Mouse (Mus musculus) splenic B cell, adult 2 months (primary cell): Measurements from ENCODE around the gene Acaa1a.

Experiments
- DNase-seq: peaks from one replicate; pipeline ENCODE4 v3.0.0-alpha.2; 2011; ENCODE audit warnings: low read depth, low spot score
- H3K27me3 ChIP-seq: 2 replicates; pipeline ENCODE4 v1.6.1; 2012; ENCODE audit warnings: mild to moderate bottlenecking, low read length, moderate library complexity, mixed read lengths; ENCODE audit not compliant: control insufficient read depth, poor library complexity, insufficient read depth, severe bottlenecking
- H3K36me3 ChIP-seq: 2 replicates; pipeline ENCODE4 v1.6.1; 2012; ENCODE audit warnings: mild to moderate bottlenecking, low read length, moderate library complexity, mixed read lengths; ENCODE audit not compliant: control insufficient read depth, poor library complexity, insufficient read depth, severe bottlenecking

The Acaa1a gene

GRCm38 (mm10) chr9:119339558-119340211 lies at the start of gene Acaa1a:
Gene Acaa1a, plus strand, starts transcription at chr9:119339676.
- no peaks in the 10 kb centered on the region for H3K27me3 ChIP-seq
- H3K36me3 ChIP-seq = no peaks in the 10 kb centered on the region; the same call in none of the 2 replicates
- peak; percentile 75 for DNase-seq

DNA sequence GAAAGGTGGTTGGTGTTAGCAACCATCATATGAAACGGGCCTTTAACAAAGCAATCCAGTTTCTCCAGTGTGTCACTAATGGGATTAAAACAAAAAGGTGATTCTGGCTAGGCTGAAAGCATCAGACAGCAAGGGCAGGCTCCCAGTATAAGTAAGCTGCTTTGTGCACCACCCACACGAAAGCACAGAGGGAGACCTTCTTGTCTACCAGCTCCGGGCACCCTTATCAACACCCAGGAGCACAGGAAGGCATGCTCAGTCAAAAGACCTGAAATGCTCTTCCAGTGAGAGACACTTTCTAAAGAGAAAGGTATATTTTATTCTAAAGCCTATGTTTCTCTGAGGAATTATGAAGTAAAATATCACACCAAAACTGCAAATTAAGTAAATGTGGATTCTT lies 48.7 kb upstream of the Acaa1a start:
- Histone ChIP-seq H3K36me3 (0 out of 2 replicates have a peak, but pooled peaks cover 2% of the 10 kb centered on the region), H3K27me3 (no peaks in the 10 kb centered on the region)
- DNase-seq = no peak

GRCm38 (mm10) chr9:119297696-119298095 lies 41.8 kb upstream of the Acaa1a start:
- Histone ChIP-seq H3K27me3 (no peaks in the 10 kb centered on the region), H3K36me3 (0 out of 2 replicates have a peak, but pooled peaks cover 3% of the 10 kb centered on the region)
- DNase-seq = no peak

- Histone ChIP-seq H3K36me3 (0 out of 2 replicates have a peak, but pooled peaks cover 3% of the 10 kb centered on the region), H3K27me3 (no peaks in the 10 kb centered on the region)
- no peak for DNase-seq
Observed at GRCm38 (mm10) chr9:119298563-119298962, 40.9 kb upstream of the Acaa1a start.

DNA sequence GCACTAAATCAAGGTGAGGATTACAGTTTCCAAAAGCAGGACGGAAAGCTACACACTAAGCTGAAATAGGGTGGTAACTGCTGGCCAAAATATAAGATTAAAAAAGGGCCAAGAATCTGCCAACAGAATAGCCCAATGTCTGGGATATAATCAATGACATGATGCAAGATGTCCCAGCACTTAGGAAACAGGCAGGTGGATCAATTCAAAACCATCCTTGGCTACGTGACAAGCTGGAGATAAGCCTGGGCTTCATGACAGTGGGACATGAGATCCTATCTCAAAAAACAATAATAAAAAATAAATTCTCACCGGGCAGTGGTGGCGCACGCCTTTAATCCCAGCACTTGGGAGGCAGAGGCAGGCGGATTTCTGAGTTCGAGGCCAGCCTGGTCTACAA lies 33.6 kb upstream of the Acaa1a start:
- H3K36me3 ChIP-seq = peaks cover 6% of the 10 kb centered on the region; the same call in 1 of the 2 replicates
- DNase-seq = no peak
- no peaks in the 10 kb centered on the region for H3K27me3 ChIP-seq

DNA sequence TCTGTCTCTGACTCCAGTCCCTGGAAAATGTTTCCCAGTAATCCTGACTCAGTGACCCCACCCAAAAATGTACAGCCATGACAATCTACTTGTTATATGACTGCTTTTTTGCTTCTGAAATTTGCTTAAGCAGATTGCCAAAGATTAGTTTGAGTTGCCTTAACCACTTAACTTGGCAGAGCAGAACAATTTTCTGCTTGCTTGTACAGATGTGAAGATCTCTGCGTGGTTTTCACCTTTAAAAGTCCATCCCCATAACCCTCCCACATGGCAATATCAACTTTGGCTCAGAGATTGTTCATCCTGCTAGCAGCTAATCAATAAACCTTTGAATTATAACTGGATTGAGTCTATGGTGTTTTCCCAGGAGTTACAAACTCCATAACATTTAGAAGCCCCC lies 30.4 kb upstream of the Acaa1a start:
- no peak for DNase-seq
- Histone ChIP-seq H3K27me3 (no peaks in the 10 kb centered on the region), H3K36me3 (0 out of 2 replicates have a peak, but pooled peaks cover 1% of the 10 kb centered on the region)

GRCm38 (mm10) chr9:119313096-119313495 lies 26.4 kb upstream of the Acaa1a start:
- H3K36me3 ChIP-seq = no peaks in the 10 kb centered on the region
- DNase-seq = no peak
- H3K27me3 ChIP-seq = no peaks in the 10 kb centered on the region

- H3K36me3 ChIP-seq = no peaks in the 10 kb centered on the region
- no peak for DNase-seq
- no peaks in the 10 kb centered on the region for H3K27me3 ChIP-seq
Observed at GRCm38 (mm10) chr9:119318891-119319290, 20.6 kb upstream of the Acaa1a start.

DNA sequence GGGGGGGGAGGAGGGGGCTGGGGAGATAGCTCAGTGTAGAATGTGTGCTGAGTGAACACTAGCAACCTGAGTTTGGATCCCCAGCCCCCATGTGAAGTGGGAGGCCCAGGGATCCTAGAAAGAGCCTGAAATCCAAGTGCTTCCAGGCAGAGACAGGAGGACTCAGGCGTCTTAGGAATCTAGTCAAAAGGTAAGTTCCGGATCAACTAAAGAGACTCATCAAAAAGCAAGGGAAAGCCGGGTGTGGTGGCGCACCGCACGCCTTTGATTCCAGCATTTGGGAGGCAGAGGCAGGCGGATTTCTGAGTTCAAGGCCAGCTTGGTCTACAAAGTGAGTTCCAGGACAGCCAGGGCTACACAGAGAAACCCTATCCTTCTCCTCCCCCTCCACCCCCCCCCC lies 19.0 kb upstream of the Acaa1a start:
- no peaks in the 10 kb centered on the region for H3K36me3 ChIP-seq
- no peaks in the 10 kb centered on the region for H3K27me3 ChIP-seq
- no peak for DNase-seq

DNA sequence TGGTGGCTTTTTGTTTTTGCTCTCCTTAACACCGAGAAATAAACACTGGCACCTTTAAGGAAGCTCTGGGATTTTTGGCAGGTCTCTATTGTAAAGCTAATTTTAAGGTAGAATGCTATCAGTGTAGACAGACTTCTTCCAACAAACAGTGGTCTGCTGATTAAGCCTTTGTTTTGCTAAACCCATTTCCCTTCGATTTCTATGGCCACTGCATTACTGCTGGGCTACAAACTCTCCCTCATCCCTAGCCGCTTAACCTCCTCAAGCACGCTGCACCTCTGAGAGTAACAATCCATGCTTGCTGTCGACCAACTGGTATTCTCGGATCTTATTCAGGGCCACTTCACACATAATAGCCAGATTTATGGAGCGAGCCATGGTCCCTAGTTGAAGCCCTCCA lies 18.5 kb upstream of the Acaa1a start:
- DNase-seq = no peak

DNA sequence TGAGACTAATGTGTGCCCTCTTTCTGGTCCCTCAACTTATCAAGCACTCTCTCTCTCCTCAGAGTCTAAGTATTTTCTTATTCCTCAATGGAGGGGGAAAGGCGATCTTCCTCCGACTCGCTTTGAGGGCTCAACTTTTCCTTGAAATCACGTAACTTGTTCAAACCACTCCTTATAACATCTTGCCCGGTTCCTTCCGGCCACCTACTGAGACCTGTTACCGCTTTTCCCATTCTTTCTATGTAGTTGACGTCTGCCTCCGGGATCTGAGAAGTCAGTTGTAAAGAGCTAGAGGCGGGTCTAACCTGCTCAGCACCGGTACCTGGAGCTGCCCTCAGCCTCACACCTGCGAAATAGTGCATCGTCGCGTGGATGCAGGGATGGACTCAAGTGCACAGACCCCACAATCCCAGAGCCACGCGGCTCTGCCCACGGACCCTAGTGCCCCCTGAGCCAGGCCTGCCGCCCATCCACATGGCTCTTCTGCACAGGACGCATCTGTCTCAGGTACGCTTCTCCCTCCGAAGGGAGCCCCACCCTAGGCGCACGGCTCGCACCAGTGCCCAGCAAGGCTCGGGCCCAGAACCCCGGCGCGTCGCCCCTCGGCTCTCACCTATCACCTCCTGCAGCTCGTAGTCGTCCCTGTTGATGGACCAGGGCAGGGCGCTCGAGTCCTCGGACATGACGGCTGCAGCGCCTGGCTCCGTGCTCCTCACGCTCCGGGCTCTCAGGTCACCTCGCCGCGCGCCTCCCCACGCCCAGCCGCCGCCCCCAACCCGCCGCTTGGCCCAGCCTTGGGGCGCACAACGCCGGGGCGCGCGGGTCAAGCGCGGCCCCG lies 17.9 kb upstream of the Acaa1a start:
- no peaks in the 10 kb centered on the region for H3K27me3 ChIP-seq
- no peak for DNase-seq
- no peaks in the 10 kb centered on the region for H3K36me3 ChIP-seq

More for the DNA sequence above, 18.5 kb upstream of the Acaa1a start:
- Histone ChIP-seq H3K36me3 (no peaks in the 10 kb centered on the region), H3K27me3 (no peaks in the 10 kb centered on the region)

DNA sequence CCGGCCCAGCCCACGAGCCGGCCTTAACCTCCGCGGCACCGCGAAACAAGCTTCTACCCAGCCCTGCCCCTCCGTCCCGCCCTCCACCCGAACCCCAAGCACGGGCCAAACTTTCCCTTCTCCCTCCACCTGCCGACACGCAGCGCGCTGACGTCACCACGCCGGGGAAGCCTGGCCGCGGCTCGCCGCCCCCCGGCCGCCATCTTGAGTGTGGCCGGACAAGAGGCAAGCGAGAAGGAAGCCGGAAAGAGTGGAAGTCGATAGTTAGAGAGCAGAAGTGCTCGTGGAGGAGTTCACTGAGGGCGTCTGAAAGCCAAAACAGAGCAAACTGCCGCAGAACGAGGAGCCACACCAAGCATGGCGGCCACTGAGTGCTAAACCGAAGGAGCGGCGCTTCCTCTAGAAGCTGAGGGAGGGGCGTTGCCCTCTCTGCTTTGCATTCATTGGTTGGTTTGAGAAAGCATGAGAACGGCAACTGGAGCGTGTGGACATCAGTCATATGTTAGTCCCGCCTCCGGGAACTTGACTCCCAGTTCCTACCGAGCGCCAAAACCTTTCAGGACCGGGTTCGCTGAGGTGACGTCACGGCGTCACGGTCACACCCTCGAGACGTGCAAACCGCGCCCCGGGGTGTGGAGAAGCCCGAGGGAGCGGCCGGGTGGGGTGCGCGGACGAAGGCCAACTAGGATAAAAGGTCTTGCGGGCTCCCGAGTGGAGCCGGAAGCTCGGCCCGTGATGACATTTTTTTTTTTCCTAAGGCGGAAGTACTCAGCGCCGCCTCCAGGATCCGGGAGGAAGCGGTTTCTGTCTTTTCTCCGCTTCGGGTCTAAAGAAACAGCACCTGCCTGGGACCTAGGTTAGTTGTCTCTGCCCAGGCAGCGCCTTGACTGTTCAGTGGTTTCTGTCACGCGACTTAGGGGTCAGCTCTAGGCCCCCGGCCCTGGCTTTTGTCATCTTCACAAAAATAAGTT lies 16.9 kb upstream of the Acaa1a start, which contains the start of gene Oxsr1:
Gene Oxsr1, minus strand, starts transcription at position 139 of the 971 bp plus-strand sequence.
- DNase-seq = peak; percentile 99
- no peaks in the 10 kb centered on the region for H3K36me3 ChIP-seq
- no peaks in the 10 kb centered on the region for H3K27me3 ChIP-seq

GRCm38 (mm10) chr9:119323260-119323645 lies 16.2 kb upstream of the Acaa1a start:
- Histone ChIP-seq H3K36me3 (no peaks in the 10 kb centered on the region), H3K27me3 (no peaks in the 10 kb centered on the region)
- no peak for DNase-seq

DNA sequence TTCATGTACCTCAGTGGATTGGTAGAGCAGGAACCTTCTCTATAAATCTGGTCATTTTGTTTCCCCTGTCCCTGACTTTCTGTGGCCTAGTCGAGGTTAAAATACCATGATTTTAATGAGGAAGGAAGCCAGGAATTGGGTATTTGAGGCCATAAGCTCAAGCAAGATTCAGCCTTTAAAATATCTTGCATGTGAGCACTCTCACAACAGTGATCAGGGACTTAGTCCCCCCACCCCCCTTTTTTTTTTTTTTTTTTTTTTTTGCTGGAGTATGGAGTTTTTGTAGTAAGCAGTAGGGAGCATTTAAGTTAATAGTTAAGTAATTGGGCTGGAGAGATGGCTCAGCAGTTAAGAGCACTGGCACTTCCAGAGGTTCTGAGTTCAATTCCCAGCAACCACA lies 15.3 kb upstream of the Acaa1a start:
- H3K27me3 ChIP-seq = no peaks in the 10 kb centered on the region
- H3K36me3 ChIP-seq = no peaks in the 10 kb centered on the region
- no peak for DNase-seq
